Mouse (Mus musculus) embryo, embryonic 11.5 days (tissue): ENCODE measurements around the gene H2-M5.

ENCODE experiments used
- DNase-seq: peaks from one replicate; pipeline ENCODE4 v3.0.0-alpha.2; 2012; ENCODE audit warnings: low read depth, low spot score

Gene H2-M5

DNA sequence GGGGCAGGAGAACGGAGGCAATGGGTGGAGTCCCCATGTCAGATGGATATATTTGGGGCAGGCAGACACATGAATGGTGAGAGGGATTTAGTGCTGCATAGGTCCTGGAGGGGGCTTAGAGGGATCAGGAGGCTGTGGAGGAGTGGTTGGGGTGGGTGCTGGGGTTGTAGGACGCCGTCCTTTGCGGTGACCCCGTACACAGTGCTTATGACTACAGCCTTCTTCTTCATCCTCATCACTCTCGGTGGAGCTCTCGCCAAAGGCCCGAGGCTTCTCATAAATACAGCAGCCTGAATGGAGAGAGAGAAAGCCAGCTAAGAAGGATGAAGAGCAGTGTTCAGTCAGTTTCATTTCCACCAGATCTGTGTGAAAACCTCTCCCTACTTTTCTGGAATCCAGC lies 40.1 kb downstream of the H2-M5 start:
- no peak for DNase-seq

DNA sequence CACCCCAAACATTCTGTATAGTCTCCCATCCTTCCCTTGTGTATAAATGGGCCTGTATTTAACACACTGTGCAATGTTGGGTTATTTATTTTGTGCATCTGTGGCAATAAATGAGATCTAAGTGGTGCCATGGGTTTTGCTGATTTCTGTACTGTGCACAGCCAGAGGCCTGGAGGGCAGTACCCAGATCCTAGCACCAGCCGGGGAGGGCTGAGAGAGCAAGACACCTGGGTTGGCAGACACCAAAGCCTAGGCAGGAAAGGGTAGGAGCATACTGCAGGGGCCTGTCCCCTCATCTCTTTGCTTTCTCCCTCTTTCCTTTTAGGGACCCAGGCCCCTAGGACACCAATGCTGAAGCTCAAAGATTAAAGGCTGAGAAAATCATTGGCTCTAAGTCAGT lies 41.1 kb downstream of the H2-M5 start:
- DNase-seq = no peak

DNA sequence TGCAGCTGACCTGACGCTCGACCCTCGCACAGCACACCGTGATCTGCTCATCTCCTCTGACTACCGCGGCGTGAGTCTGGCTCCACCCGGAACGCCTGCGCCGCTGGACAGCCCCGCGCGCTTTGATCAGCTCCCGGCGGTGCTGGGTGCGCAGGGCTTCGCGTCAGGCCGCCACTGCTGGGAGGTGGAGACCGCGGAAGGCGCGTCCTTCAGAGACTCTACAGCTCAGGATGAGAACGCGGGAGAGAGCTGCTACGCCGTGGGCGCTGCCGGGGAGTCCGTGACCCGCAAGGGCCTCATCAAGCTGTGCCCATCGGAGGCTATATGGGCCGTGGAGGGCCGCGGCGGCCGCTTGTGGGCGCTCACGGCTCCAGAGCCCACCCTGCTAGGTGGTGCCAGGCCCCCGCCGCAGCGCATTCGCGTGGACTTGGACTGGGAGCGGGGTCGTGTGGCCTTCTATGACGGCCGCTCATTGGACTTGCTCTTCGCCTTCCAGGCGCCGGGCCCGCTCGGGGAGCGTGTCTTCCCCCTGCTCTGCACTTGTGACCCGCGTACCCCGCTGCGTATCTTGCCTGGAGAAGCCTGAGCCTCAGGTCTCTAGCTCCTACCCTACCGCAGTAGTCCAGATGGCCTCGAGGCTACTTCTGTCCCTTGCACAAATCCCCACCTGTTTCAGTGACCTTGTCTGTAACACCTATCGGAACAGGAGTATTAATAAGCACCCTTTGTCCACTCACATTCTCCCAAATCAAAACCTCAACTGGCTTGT lies 42.1 kb downstream of the H2-M5 start:
- no peak for DNase-seq

- DNase-seq = no peak
These were observed 45.1 kb downstream of the H2-M5 start for GRCm38 (mm10) chr17:36944121-36944775.

DNA sequence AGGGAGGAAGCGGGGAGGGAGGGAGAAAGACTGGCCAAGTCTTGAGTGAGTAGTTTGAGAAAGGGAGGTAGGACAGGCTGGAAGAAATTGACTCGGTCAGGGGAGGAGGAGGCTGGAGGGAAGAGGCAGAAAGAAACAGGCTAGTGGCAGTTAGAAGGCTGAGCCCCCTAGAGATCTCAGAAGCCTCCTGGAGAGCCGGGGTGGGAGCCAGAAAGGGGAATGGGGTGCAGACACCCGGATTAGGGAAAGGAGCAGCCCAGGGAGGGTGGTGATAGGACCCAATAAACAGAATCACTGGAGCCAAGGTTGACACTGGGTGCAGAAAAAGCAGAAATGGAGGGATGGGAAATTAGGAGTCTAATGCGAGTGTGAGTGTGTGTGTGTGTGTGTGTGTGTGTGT lies 45.6 kb downstream of the H2-M5 start:
- DNase-seq = no peak

DNA sequence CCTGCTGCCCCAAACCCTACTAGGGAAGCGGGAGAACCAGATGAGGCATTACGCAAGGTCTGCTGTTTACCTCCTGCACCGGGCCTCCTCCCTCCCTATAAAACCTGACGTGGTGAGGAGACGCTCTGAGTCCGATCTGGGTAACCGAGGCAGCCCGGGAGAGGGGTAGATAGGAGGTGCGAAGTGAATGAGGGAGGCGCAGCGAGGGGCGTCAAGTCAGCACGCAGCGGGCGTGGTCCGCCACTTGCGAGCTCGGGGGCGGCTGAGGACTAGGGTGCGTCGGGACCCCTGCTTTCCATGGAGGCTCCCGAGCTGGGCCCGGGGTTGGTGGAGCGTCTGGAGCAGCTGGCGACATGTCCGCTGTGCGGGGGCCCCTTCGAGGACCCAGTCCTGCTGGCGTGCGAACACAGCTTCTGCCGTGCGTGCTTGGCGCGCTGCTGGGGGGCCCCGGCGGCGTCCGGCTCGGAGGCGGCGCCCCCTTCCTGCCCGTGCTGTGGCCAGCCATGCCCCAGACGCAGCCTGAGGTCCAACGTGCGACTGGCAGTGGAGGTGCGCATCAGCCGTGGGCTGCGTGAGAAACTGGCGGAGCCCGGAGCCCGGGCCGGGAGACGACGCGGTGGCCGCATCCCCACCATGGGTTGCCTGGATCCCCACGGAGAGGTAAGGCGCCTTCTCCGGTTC lies 46.4 kb downstream of the H2-M5 start, which contains the start of gene Rnf39:
Rnf39 (plus strand) TSS at position 128 of the 681 bp plus-strand sequence.
- no peak for DNase-seq

DNA sequence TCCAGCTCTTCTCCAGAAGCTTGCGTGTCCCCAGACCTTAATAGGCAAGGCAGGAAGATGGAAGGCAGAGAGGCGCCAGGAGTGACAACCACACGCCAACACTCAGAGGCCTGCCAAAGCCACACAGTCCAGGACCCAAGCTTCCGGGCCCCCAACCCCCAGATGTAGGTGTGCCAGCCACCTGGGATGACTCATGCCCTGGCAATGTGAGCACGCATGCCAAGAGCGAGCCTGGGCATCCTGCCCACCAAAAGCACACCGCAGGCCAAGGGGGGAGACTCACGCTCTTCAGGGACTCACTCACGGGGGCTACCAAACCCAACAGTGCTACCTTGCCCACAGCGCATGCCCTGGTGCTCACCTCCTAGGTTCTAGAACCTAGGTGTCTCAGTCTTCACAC lies 46.9 kb downstream of the H2-M5 start:
- DNase-seq = no peak

DNA sequence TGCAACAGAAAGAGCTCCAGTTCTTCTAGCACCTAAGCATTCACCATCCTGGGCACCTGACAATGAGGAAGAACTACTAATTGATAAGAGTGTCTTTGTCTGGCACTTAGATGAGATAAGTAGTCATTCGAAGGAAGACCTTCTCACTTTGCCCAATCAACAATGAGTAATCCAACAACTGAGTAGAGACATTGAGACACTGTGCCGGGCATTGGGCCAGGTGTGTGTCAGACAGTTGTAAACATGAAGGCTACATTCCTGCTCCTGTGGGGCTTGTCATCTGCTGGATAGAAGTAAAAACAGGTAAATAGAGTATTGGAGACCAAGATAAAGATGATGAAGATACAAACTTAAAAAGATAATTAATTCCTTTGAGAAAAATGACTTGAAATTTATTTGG lies 51.3 kb downstream of the H2-M5 start:
- DNase-seq = no peak
